Mouse (Mus musculus): ENCODE measurements around the gene Map2.

Gene Map2

GRCm38 (mm10) chr1:66386751-66387452 lies 211.8 kb downstream of the Map2 start:
- DNase-seq (ENCODE audit: low read depth, low spot score): no peak

- no peak for DNase-seq (ENCODE audit: low read depth, low spot score)
Observed at GRCm38 (mm10) chr1:66388561-66388960, 213.5 kb downstream of the Map2 start.

- DNase-seq (ENCODE audit: low read depth, low spot score): no peak
Observed at GRCm38 (mm10) chr1:66394944-66395637, 220.0 kb downstream of the Map2 start.

GRCm38 (mm10) chr1:66395826-66396225 lies 220.8 kb downstream of the Map2 start:
- DNase-seq (ENCODE audit: low read depth, low spot score): no peak

- no peak for DNase-seq (ENCODE audit: low read depth, low spot score)
Observed at GRCm38 (mm10) chr1:66401902-66402301, 226.8 kb downstream of the Map2 start.

- DNase-seq (ENCODE audit: low read depth, low spot score): no peak
Observed at GRCm38 (mm10) chr1:66407270-66407967, 232.3 kb downstream of the Map2 start.

GRCm38 (mm10) chr1:66418360-66418759 lies 243.3 kb downstream of the Map2 start:
- no peak for DNase-seq (ENCODE audit: low read depth, low spot score)

- DNase-seq (ENCODE audit: low read depth, low spot score): no peak
Observed at GRCm38 (mm10) chr1:66426073-66426472, 251.0 kb downstream of the Map2 start.

- no peak for DNase-seq (ENCODE audit: low read depth, low spot score)
Observed at GRCm38 (mm10) chr1:66430962-66431361, 255.9 kb downstream of the Map2 start.

- no peak for DNase-seq (ENCODE audit: low read depth, low spot score)
Observed at GRCm38 (mm10) chr1:66431472-66431871, 256.4 kb downstream of the Map2 start.

GRCm38 (mm10) chr1:66438069-66438468 lies 263.0 kb downstream of the Map2 start:
- no peak for DNase-seq (ENCODE audit: low read depth, low spot score)

- no peak for DNase-seq (ENCODE audit: low read depth, low spot score)
Observed at GRCm38 (mm10) chr1:66442922-66443321, 267.8 kb downstream of the Map2 start.

GRCm38 (mm10) chr1:66449471-66449870 lies 274.4 kb downstream of the Map2 start:
- no peak for DNase-seq (ENCODE audit: low read depth, low spot score)

GRCm38 (mm10) chr1:66456580-66456979 lies 281.5 kb downstream of the Map2 start:
- DNase-seq (ENCODE audit: low read depth, low spot score): no peak

- DNase-seq (ENCODE audit: low read depth, low spot score): peak; percentile 14
Observed at GRCm38 (mm10) chr1:66457747-66458146, 282.7 kb downstream of the Map2 start.

GRCm38 (mm10) chr1:66459394-66459793 lies 284.3 kb downstream of the Map2 start:
- DNase-seq (ENCODE audit: low read depth, low spot score): no peak

GRCm38 (mm10) chr1:66460850-66461249 lies 285.8 kb downstream of the Map2 start:
- DNase-seq (ENCODE audit: low read depth, low spot score): no peak

GRCm38 (mm10) chr1:66467821-66468703 lies 293.0 kb downstream of the Map2 start, which contains the start of gene Unc80:
TSS of gene Unc80 (plus strand) at chr1:66468367.
- no peak for DNase-seq (ENCODE audit: low read depth, low spot score)

- DNase-seq (ENCODE audit: low read depth, low spot score): no peak
Observed at GRCm38 (mm10) chr1:66468704-66469020, 293.6 kb downstream of the Map2 start.

GRCm38 (mm10) chr1:66482751-66483150 lies 307.7 kb downstream of the Map2 start:
- DNase-seq (ENCODE audit: low read depth, low spot score): no peak

All from 3T3-L1 (cell line).